Mouse (Mus musculus): ENCODE results near the gene Dnal1.

Dnal1 gene

DNA sequence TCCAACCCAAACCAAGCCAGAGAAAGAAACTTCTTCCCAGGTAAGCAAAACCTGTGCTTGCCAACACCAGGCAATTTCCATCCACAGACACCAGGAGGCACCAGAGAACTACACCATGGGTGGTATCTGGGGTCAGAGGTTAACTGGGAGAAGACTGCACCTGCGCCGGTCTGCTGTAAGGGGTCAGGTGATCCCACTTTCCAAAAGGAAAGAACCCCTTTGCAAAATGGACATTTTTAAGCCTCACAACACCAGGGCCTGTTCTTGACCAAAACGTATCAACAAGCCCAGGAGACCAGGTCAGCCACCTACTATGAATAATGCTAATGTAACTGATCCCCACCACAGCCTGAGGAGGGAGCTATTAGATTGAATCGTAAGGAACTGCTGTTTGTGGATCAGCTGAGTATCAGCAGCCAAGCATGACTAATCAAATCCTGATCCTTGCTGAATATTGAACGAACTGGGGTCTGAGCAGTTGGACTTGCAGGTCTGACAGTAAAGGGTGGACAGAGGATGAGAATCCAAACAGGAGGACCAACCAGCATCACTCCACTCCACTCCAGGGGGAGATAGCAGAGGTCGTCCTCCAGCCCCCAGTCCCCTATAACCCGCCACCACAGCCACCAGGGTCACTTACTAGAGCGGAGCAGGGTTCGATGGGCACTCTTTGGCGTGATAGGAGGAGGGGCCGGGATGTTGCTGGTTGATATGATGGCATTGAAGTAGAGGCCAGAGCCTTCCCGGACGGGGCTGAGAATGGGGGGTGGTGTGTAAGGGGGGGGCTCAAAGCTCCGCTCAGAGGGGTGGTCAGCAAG, 47.7 kb downstream of the Dnal1 start:
- DNase-seq (ENCODE audit: low spot score in 2 of 2), result peak; percentile 51 to 67

GRCm38 (mm10) chr12:84163133-84163532, 49.0 kb downstream of the Dnal1 start:
- DNase-seq (ENCODE audit: low spot score in 2 of 2), result peak; percentile 49 to 77

- DNase-seq (ENCODE audit: low spot score in 2 of 2), result no peak
Observed at GRCm38 (mm10) chr12:84163586-84164110, 49.5 kb downstream of the Dnal1 start.

DNA sequence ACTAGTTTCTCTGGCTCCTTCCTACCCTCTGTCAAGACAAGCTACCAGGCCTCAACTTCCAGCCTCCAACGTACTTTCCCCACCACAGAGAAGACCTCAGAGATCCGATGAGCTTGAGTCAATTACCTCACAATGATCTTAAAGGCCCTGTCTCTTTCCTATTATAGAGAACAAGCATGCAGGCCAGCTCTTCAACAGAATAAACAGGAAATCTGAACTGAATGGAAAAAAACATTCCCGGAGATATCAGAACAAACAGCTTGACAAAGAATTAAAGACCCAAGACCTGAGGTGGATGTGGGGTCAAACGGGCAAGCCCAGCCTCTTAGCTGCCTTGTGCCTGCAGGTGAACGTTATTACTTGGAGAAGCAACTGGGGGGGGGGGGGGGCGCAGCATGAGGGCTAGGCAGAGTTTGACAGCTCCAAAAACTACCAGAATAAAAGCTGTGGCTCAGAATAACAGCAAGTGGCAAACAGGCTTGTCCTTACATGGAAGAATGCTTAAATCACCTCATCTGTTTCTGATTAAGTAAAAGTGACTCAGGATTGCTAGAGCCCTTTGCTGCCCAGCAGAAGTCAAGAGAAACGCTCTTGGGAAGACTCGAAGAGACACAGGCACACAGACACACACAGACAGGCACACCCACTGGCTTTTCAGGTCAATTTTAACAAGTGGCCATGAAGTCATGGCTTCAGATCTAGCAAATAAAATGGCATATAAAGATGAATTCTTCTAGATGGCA, 51.6 kb downstream of the Dnal1 start:
- DNase-seq (ENCODE audit: low spot score in 2 of 2), result no peak

GRCm38 (mm10) chr12:84170610-84171009, 56.4 kb downstream of the Dnal1 start:
- DNase-seq (ENCODE audit: low spot score in 2 of 2), result no peak

GRCm38 (mm10) chr12:84172216-84172615, 58.0 kb downstream of the Dnal1 start:
- DNase-seq (ENCODE audit: low spot score in 2 of 2), result no peak

DNA sequence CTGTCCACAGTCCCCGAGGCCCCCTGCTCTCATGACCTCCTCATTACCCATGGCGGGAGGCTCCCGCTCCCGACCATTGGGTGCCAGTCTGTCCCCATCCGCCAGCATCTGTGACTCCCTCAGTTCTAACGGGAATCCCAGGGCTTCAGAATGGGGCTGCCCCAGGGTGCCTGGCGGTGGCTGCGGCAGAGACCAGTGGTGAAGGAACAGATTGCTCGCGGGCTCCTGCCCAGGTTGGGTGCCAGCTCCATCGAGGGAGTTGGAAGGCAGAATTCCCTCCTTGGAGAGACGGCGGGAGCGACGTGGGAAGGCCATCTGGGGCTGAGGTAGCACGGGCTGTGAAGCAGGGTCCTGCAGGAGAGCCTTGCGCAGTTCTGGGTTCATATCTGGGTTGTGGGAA, 58.7 kb downstream of the Dnal1 start:
- DNase-seq (ENCODE audit: low spot score in 2 of 2), result no peak

DNA sequence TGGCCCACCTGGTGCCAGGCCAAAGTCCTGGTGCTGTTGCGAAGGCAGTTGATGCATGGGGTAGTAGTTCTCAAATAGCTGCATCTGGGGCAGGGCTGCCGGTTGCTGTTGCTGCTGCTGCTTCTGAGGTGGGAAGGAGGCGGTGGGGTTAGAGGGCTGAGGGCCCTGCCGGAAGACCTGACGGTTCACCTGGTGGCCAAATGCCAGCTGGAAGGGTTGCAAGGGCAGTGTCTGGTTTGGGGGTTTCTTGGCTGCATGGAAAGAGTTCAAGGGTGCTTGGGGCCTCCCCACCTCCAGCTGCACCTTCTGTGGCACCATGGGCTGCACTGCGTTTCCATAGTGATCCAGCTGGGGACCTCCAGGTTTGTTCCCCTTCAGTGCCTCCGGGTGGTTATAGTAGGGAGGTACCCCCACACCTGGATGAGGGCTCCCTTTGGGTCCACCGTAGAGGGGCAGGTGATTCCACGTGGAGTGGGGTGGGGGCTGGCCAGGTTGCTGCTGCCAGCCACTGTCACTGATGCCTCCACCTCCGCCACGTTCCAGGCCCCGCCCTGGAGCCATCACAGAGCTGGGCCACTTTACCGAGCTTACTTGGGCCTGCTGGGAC, 59.2 kb downstream of the Dnal1 start:
- no peak for DNase-seq (ENCODE audit: low spot score in 2 of 2)

DNA sequence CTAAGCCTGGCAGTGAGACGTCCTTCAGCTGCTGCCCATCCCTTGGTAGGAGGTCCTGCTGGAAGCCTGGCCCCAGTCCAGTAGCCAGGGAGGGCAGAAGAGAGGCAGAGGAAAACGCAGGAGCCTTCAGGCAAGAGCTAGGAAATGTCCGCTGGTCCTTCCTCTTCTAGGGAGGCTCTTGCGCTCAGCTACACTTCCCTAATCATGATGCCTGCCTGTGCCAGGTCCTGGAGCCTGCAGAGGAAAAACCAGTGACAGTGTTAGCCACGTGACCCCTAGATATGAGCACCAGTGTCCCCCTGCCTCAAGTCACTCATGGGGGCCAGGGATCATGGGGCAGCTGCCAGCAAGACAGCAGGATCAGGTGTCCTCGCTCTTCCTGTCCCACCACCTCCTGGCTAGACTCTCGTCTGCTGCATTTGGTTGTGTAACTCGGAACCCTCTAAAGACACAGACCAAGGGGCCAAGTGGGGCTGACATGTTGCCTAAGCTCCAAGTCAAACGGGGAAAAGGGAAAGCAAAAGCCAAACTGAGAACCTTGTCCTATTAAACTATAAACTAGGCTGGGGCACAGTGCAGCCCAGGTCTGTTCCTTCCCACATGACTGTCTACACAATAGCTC, 60.1 kb downstream of the Dnal1 start:
- no peak for DNase-seq (ENCODE audit: low spot score in 2 of 2)

GRCm38 (mm10) chr12:84174871-84175270, 60.7 kb downstream of the Dnal1 start:
- DNase-seq (ENCODE audit: low spot score in 2 of 2), result peak in 1 of 2 experiments; percentile 64

GRCm38 (mm10) chr12:84175659-84176061, 61.5 kb downstream of the Dnal1 start:
- peak; percentile 91 to 97 for DNase-seq (ENCODE audit: low spot score in 2 of 2)

DNA sequence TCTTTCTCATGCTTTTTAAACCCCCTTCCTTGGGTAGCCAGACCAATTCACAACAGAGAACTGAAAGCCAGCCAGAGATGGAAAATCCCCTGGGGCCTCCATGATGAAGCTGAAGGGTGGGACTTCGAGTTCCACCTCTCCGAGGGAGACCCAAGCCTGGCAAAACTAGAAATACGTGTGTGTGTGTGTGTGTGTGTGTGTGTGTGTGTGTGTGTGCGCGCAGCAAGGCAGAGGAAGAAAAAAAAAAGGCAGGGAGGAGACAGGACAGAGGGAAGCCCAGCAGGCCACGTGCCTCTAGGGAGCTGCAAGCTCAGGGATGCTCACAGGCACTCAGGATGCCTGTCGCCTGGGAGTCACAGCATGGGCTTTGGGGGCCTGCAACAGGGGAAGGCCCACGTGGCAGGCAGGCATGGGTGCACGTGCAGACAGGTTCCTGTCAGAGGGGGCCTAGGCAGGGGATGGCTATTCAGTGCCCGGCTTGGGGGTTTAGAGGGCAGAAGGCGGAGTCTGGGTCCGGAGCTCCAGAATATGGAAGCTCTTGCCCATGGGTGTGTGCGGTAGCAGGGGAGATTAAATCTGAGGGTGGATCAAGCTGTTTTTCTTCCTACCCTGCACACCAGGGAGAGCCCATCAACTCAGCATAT, 62.1 kb downstream of the Dnal1 start:
- peak; percentile 66 to 70 for DNase-seq (ENCODE audit: low spot score in 2 of 2)

DNA sequence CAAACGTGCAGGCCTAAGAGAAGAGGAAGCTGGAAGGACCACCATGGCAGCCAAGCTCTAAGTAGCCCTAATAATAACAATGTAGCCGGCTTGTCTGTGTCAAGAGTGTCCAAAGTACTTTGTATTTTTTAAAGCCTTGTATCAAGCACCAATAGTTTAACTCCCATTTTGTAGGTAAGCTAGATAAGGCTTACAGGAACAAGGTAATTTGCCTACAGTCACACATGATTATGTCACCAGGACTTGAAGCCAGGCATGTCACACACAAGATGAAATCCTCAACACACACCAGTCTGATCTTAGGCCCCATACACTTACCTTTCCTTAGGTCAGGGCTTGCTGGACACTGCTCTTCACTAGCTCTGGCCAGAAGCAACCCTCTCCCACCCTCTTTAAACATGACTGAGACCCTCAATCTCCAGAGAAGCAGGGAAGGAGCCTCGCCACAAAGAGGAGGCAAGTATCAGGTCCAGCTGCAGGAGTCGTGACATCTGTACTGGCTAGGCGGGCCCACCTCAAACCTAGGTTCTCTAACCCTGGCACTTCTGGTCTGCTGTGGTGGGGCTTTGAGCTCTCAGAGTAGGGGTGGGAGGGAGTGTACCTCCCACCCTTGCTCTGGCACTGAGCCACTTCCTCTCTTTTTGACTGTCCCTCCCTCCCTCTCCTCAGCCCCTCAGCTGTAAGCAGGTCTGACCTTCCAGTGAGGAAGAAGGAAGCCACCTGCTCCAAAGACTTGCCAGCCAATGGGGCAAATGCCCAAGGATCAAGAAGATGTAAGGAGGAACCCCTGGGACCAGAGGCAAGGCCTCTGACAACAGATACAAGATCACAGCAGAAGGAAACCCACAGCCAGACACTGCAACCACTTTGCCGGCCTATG, 63.0 kb downstream of the Dnal1 start:
- peak in 1 of 2 experiments; percentile 64 for DNase-seq (ENCODE audit: low spot score in 2 of 2)

- peak in 1 of 2 experiments; percentile 28 for DNase-seq (ENCODE audit: low spot score in 2 of 2)
Observed at GRCm38 (mm10) chr12:84178052-84178451, 63.9 kb downstream of the Dnal1 start.

DNA sequence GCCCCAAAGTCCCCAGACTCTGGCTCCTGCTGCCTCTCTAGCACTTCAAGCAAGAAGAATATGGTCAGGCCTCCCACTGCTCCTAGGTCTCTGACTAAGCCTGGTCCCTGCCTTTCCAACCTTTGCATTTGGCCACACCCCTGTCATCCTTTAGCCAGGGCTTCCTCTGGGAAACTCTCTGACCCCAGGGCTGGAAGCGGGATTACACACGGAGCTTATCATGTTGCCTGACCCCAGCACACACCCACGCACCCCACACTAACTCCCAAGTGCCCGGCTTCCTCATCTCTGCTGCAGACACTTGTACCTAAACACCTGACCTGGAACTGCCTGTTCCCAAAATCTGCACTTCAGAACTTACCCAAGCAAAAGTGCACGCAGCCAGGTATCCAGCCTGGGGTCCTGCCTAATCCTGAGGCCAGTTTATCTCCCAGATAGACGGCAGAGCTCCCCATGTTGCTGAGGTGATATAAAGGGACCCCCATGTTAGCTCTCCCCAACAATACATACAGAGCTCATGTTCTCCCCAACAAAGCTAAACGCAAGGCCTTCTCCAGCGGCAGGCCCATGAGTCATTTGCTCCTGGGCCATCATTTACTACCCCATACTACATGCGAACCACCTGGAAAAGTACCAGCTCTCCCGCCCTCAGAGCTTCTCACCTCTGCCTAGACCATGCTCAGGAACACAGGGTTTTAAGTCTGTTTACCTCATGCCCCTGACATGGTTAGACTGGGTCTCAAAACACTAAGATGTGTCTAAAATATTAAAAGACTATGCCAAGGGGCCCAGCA, 64.7 kb downstream of the Dnal1 start:
- DNase-seq (ENCODE audit: low spot score in 2 of 2), result peak in 1 of 2 experiments; percentile 33

DNA sequence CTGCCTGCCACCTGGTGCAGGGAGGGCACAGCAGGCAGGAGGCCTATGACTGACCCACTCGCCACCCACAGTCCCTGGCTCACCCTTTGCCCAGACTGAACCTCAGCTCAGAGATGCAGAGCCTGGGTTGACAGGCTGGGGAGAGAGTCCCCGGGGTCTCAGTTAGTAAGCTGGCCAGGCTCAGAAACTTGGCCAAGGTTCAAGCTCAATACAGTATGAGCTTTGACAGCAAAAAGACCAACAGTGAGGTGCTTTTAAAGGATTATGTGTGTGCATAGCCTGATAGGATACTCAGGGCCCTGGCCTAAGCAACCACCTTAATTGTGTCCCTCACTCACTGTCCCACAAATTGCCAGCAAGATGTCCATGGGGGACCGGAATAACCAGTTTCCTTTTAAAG, 65.9 kb downstream of the Dnal1 start:
- DNase-seq (ENCODE audit: low spot score in 2 of 2), result no peak

- DNase-seq (ENCODE audit: low spot score in 2 of 2), result peak in 1 of 2 experiments; percentile 87
Observed at GRCm38 (mm10) chr12:84180701-84181435, 66.7 kb downstream of the Dnal1 start.

DNA sequence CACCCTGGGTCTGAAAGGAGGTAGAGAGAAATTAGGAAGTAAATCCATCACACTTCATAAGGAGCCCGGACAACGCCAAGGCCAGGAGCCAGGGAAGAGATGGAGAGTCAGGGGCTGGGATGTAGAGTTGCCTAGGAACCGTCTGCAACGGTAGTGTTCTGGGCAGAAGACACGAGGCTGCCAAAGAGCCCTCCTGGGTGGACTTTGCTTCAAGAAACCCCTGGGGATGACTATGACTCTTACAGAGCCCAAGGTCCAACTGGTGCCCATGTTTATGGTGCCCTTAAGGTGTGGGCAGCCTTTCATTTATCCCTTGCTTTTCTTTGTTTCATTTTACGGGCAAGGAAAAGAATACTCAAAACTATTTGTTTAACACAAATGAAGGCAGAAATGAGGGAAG, 67.8 kb downstream of the Dnal1 start:
- no peak for DNase-seq (ENCODE audit: low spot score in 2 of 2)

- no peak for DNase-seq (ENCODE audit: low spot score in 2 of 2)
Observed at GRCm38 (mm10) chr12:84184979-84185378, 70.8 kb downstream of the Dnal1 start.

Measured in spleen, postnatal 10 days (tissue).